Mouse (Mus musculus) embryonic facial prominence, embryonic 14.5 days (tissue): ENCODE measurements around the gene Phlda3. TPM values are rescaled to one million over a fixed set of nuclear protein-coding genes. Genes with fewer than 3 reads are reported as not detected.

Experiments
- ATAC-seq: fragments of 200-750 bp; cut with Nextera tagmentation; 2 replicates; pipeline ENCODE4 v1.8.0; 2017; ENCODE audit warnings: low read depth, moderate number of reproducible peaks, moderate TSS enrichment
- DNase-seq: peaks from one replicate; pipeline ENCODE4 v3.0.0-alpha.2; 2015; ENCODE audit warnings: low spot score
- H3K27ac ChIP-seq: fragments of 300-500 bp; sonication (generic); replicated peaks from 2 replicates; pipeline ENCODE4 v1.5.1; 2014; ENCODE audit warnings: low read depth, mild to moderate bottlenecking, low read length, moderate library complexity
- H3K27me3 ChIP-seq: fragments of 300-500 bp; sonication (generic); replicated peaks from 2 replicates; pipeline ENCODE4 v1.6.1; 2014; ENCODE audit warnings: low read length; ENCODE audit not compliant: control insufficient read depth, insufficient read depth
- H3K36me3 ChIP-seq: fragments of 300-500 bp; sonication (generic); 2 replicates; pipeline ENCODE4 v1.6.1; 2014; ENCODE audit warnings: low read length, mixed read lengths; ENCODE audit not compliant: control insufficient read depth, insufficient read depth
- H3K4me1 ChIP-seq: fragments of 300-500 bp; sonication (generic); 2 replicates; pipeline ENCODE4 v1.6.1; 2014; ENCODE audit warnings: antibody characterized with exemption, low read length; ENCODE audit not compliant: control insufficient read depth, insufficient read depth
- H3K4me2 ChIP-seq: fragments of 300-500 bp; sonication (generic); 2 replicates; pipeline ENCODE4 v1.6.1; 2014; ENCODE audit warnings: low read depth, mild to moderate bottlenecking, low read length, moderate library complexity, mixed read lengths
- H3K4me3 ChIP-seq: fragments of 300-500 bp; sonication (generic); 2 replicates; pipeline ENCODE4 v1.5.1; 2014; ENCODE audit warnings: low read depth, mild to moderate bottlenecking, low read length
- H3K9ac ChIP-seq: fragments of 300-500 bp; sonication (generic); 2 replicates; pipeline ENCODE4 v1.6.1; 2014; ENCODE audit warnings: low read depth, mild to moderate bottlenecking, low read length, moderate library complexity, mixed read lengths
- H3K9me3 ChIP-seq: fragments of 300-500 bp; sonication (generic); 2 replicates; pipeline ENCODE4 v1.6.1; 2016; ENCODE audit warnings: low read length; ENCODE audit not compliant: control insufficient read depth
- WGBS: fragments of 180-500 bp; shearing (Covaris S2); extraction: QIAGEN DNeasy Blood & Tissue Kit; methylation state at CpG from one replicate; pipeline ENCODE4 v1.1.7; 2014; 5-methylcytosine and 5-hydroxymethylcytosine counted together
- polyA plus RNA-seq: library from polyadenylated mRNA; unstranded; fragments of >200 nt; fragmentation: Nextera tagmentation; extraction: Ambion mirVana; gene quantifications from 2 replicates; pipeline ENCODE4 v1.2.1, GENCODE M21; 2014

Phlda3 gene
- polyA plus RNA-seq, 1 experiment from 2014 or later, result 90.4 TPM

- WGBS, result 83% methylated on average over 4 of the region's 4 CpGs
- H3K27me3 ChIP-seq, result no peaks in the 10 kb centered on the region
- peaks cover 48% of the 10 kb centered on the region for H3K36me3 ChIP-seq
- no peak overlapping the region for H3K27ac ChIP-seq
- DNase-seq (no peak), ATAC-seq (no peak)
- no peaks in the 10 kb centered on the region for H3K9me3 ChIP-seq
- H3K4me2 ChIP-seq, result no peak overlapping the region
- H3K4me1 ChIP-seq, result peaks cover 7% of the 10 kb centered on the region
- H3K9ac ChIP-seq, result no peak overlapping the region
- no peak overlapping the region for H3K4me3 ChIP-seq
Measured at GRCm38 (mm10) chr1:135746248-135746647, 19.7 kb upstream of the Phlda3 start.

- peak; percentile 97 for DNase-seq
- H3K27ac ChIP-seq, result 0 out of 2 replicates have a peak overlapping the region, but pooled peaks have one; percentile 6
- 0 out of 2 replicates have a peak, but pooled peaks cover 3% of the 10 kb centered on the region for H3K4me1 ChIP-seq
- H3K4me2 ChIP-seq, result no peak overlapping the region
- H3K9ac ChIP-seq, result no peak overlapping the region
- ATAC-seq, result peak; percentile 99
- peaks cover 33% of the 10 kb centered on the region for H3K36me3 ChIP-seq
- 13% methylated on average over 9 of the region's 10 CpGs for whole genome bisulfite sequencing
- no peaks in the 10 kb centered on the region for H3K27me3 ChIP-seq
- H3K9me3 ChIP-seq, result no peaks in the 10 kb centered on the region
- no peak overlapping the region for H3K4me3 ChIP-seq
Measured at GRCm38 (mm10) chr1:135752737-135753348, 13.1 kb upstream of the Phlda3 start.

GRCm38 (mm10) chr1:135755287-135755686, 10.6 kb upstream of the Phlda3 start:
- H3K4me3 ChIP-seq, result no peak overlapping the region
- no peaks in the 10 kb centered on the region for H3K27me3 ChIP-seq
- peaks cover 19% of the 10 kb centered on the region for H3K36me3 ChIP-seq
- no peak for ATAC-seq
- DNase-seq, result peak; percentile 82
- WGBS, result 18% methylated on average over 9 of the region's 9 CpGs
- H3K4me1 ChIP-seq, result 0 out of 2 replicates have a peak, but pooled peaks cover 3% of the 10 kb centered on the region
- H3K9me3 ChIP-seq, result no peaks in the 10 kb centered on the region
- no peak overlapping the region for H3K4me2 ChIP-seq
- H3K27ac ChIP-seq, result no peak overlapping the region
- H3K9ac ChIP-seq, result no peak overlapping the region

GRCm38 (mm10) chr1:135755913-135756312, 10.0 kb upstream of the Phlda3 start:
- no peak overlapping the region for H3K4me3 ChIP-seq
- ATAC-seq, result no peak
- WGBS, result 80% methylated on average over 3 of the region's 3 CpGs
- H3K27me3 ChIP-seq, result no peaks in the 10 kb centered on the region
- DNase-seq, result no peak
- no peak overlapping the region for H3K4me2 ChIP-seq
- H3K4me1 ChIP-seq, result 0 out of 2 replicates have a peak, but pooled peaks cover 3% of the 10 kb centered on the region
- 0 out of 2 replicates have a peak overlapping the region, but pooled peaks have one; percentile 21 for H3K27ac ChIP-seq
- no peak overlapping the region for H3K9ac ChIP-seq
- H3K36me3 ChIP-seq, result peaks cover 13% of the 10 kb centered on the region; the same call in 1 of the 2 replicates
- no peaks in the 10 kb centered on the region for H3K9me3 ChIP-seq

- no peak overlapping the region for H3K4me2 ChIP-seq
- 0 out of 2 replicates have a peak, but pooled peaks cover 3% of the 10 kb centered on the region for H3K4me1 ChIP-seq
- no peaks in the 10 kb centered on the region for H3K9me3 ChIP-seq
- H3K27me3 ChIP-seq, result no peaks in the 10 kb centered on the region
- ATAC-seq, result no peak
- no peak overlapping the region for H3K9ac ChIP-seq
- DNase-seq, result no peak
- H3K36me3 ChIP-seq, result 0 out of 2 replicates have a peak, but pooled peaks cover under 1% of the 10 kb centered on the region
- H3K4me3 ChIP-seq, result no peak overlapping the region
- WGBS, result 69% methylated on average over 8 of the region's 8 CpGs
- H3K27ac ChIP-seq, result no peak overlapping the region
Measured at GRCm38 (mm10) chr1:135757287-135757686, 8.6 kb upstream of the Phlda3 start.

- H3K9ac ChIP-seq, result no peak overlapping the region
Measured at GRCm38 (mm10) chr1:135759685-135760084, 6.2 kb upstream of the Phlda3 start.

GRCm38 (mm10) chr1:135760216-135760615, 5.7 kb upstream of the Phlda3 start:
- no peak overlapping the region for H3K27ac ChIP-seq
- H3K4me1 ChIP-seq, result peaks cover 8% of the 10 kb centered on the region
- ATAC-seq (no peak), DNase-seq (no peak)
- H3K9me3 ChIP-seq, result no peaks in the 10 kb centered on the region
- H3K27me3 ChIP-seq, result no peaks in the 10 kb centered on the region
- H3K9ac ChIP-seq, result no peak overlapping the region
- H3K4me2 ChIP-seq, result no peak overlapping the region
- no peaks in the 10 kb centered on the region for H3K36me3 ChIP-seq
- no peak overlapping the region for H3K4me3 ChIP-seq
- WGBS, result 72% methylated on average over 8 of the region's 8 CpGs

More at GRCm38 (mm10) chr1:135759685-135760084, 6.2 kb upstream of the Phlda3 start:
- 0 out of 2 replicates have a peak, but pooled peaks cover 7% of the 10 kb centered on the region for H3K4me1 ChIP-seq
- ATAC-seq (no peak), DNase-seq (no peak)
- no peak overlapping the region for H3K4me3 ChIP-seq
- H3K27me3 ChIP-seq, result no peaks in the 10 kb centered on the region
- no peak overlapping the region for H3K27ac ChIP-seq
- no peak overlapping the region for H3K4me2 ChIP-seq
- no peaks in the 10 kb centered on the region for H3K36me3 ChIP-seq
- 61% methylated on average over 4 of the region's 4 CpGs for WGBS
- H3K9me3 ChIP-seq, result no peaks in the 10 kb centered on the region

GRCm38 (mm10) chr1:135761728-135762127, 4.2 kb upstream of the Phlda3 start:
- H3K36me3 ChIP-seq, result no peaks in the 10 kb centered on the region
- H3K4me1 ChIP-seq, result peaks cover 14% of the 10 kb centered on the region
- H3K27me3 ChIP-seq, result no peaks in the 10 kb centered on the region
- WGBS, result 85% methylated on average over 5 of the region's 5 CpGs
- no peak for ATAC-seq
- H3K9ac ChIP-seq, result no peak overlapping the region
- H3K9me3 ChIP-seq, result no peaks in the 10 kb centered on the region
- no peak overlapping the region for H3K4me3 ChIP-seq
- no peak overlapping the region for H3K27ac ChIP-seq
- H3K4me2 ChIP-seq, result no peak overlapping the region
- no peak for DNase-seq
